Mouse (Mus musculus) gastrocnemius, adult 18-20 months (tissue): ENCODE results near the gene Gm12394. TPM values are rescaled to one million over a fixed set of nuclear protein-coding genes. Genes with fewer than 3 reads are reported as not detected.
A peak's percentile ranks its signal among the peaks of the same experiment; 100 is the strongest.
"Not testable (repeated sequence)": the region's sequence is repeated elsewhere in the genome, so short reads cannot be mapped to it uniquely, and the experiment has no call there.

Experiments used
- DNase-seq: peaks from one replicate; pipeline ENCODE4 v3.0.0; 2021; ENCODE audit warnings: low spot score
- long read RNA-seq, 2 experiments: library from polyadenylated mRNA; stranded (forward); transcript quantifications; one replicate each; pipeline ENCODE4 v2.0.0; 2021
- total RNA-seq, 2 experiments: library from RNA; stranded (reverse); gene quantifications; 2 replicates each; pipeline ENCODE4 v1.2.3; 2021

Gm12394 gene
- under 1 TPM in 1 of 2 experiments, not detected in 1; 0.07 TPM for total RNA-seq
- long read RNA-seq, experiment 1 = 0 reads
- long read RNA-seq, experiment 2 = 0 reads

DNA sequence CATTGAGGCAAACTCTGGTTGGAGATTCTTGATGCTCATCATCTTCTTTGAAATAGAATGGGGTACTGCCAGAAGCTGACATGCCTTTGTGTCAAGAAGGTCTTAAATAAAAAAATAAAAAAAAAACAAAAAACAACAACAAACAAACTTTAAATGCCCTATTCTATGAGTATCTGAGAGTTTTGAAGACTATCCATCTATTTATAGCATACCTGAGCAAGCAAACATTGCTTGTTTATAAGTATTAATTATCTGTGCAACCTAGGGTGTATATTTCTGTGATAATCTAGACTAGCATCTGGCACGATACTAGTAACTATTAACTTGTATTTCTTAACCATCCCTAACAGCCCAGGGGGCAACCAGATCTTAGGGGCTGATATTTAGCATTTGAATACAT, at the start of gene Gm12394:
TSS of gene Gm12394 (minus strand) at position 101 of the 400 bp plus-strand sequence.
- DNase-seq = not testable (repeated sequence)

GRCm38 (mm10) chr4:42904966-42905365, 48.4 kb upstream of the Gm12394 start:
- DNase-seq = no peak

- no peak for DNase-seq
Observed at GRCm38 (mm10) chr4:42904523-42904922, 48.0 kb upstream of the Gm12394 start.

DNA sequence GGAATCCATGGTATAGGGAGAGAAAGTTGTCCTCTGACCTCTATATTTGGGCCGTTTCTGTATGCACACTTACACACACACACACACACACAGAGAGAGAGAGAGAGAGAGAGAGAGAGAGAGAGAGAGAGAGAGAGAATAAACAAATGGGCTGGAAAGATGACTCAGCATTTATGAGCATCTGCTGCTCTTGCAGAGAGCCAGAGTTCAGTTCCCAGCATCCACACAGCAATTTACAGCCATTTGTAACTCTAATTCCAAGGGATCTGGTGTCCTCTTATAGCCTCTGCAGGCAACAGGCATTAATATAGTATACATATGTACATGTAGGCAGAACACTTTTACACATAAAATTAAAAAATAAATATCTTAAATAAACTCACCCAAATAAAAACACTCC, 47.4 kb upstream of the Gm12394 start:
- DNase-seq = no peak

- no peak for DNase-seq
Observed at GRCm38 (mm10) chr4:42902730-42903129, 46.2 kb upstream of the Gm12394 start.

GRCm38 (mm10) chr4:42902174-42902573, 45.6 kb upstream of the Gm12394 start:
- DNase-seq = no peak

DNA sequence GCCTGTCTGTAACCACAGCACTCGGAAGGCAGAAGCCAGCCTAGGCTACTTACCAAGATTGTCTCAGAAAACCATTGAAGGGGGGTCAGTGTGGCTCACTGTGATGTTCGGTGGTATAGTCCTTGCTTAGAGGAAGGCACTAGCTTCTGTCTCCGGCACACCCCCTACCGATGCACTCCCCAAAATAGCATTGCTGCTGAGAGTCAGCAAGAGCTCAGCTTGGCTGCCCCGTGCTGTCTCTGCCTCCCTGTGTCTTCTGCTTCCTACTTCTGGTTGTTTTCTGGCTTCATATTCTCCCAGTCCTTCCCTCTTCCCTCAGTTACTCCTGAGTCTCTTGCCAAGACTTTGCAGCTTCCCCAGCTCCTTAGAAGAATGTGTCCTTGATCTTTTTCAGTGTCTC, 44.3 kb upstream of the Gm12394 start:
- no peak for DNase-seq

DNA sequence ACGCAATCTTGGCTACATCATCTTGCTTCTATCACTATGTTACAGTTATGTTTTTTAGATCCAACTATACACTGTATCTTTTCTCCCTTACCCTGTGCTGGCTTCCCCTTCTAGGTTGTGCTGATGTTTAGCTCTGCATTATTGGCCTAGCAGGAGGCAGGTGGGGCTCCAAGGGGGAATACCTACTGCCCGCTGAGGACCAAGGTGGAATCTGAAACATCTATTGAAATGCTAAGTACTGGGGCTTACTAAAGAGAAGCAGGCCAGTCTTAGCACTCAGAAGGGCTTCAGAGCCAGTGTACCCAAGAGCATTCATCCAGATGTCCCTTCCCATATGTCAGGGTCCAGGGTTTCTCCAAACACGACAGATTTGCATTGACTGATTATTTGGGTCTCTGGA, 42.3 kb upstream of the Gm12394 start:
- DNase-seq = no peak

DNA sequence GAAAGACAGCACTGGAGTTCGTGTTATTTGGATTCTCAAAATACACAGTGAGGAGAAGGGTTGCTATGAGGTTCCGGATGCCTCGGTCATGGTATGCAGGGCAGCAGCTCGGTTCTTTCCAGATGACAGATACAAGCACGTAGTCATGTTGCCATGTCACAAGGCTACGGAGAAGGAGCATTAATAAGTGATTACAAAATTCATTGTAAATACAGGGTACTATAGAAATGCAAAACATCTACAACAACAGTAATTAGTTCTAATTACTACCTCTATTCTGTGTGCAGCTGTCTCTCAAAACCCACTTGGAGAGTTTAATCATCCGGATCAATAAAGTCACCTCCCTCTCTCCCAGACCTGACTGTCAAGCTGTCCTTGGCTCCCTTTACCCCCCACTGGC, 38.5 kb upstream of the Gm12394 start:
- DNase-seq = no peak

- DNase-seq = no peak
Observed at GRCm38 (mm10) chr4:42891176-42891575, 34.6 kb upstream of the Gm12394 start.

DNA sequence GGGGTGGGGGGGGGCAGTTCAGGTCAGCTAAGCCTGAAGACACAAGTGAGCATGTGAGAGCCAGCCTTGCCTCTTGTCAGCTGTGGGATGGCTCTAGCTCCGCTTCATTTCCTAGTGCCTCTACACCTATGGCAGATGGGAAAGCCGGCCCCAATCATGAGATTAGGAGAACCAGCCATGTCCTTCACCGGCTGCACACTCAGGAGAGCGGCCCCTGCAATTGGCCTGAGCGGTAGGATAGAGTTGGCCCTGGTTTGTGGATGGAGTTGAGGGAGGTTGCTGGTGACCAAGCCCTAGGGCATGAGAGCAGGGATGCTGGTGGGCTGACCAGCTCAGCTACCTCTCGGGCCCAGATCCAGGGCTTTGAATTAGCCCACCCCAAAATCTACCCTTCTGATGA, 32.2 kb upstream of the Gm12394 start:
- no peak for DNase-seq

- DNase-seq = no peak
Observed at GRCm38 (mm10) chr4:42886926-42887325, 30.4 kb upstream of the Gm12394 start.

DNA sequence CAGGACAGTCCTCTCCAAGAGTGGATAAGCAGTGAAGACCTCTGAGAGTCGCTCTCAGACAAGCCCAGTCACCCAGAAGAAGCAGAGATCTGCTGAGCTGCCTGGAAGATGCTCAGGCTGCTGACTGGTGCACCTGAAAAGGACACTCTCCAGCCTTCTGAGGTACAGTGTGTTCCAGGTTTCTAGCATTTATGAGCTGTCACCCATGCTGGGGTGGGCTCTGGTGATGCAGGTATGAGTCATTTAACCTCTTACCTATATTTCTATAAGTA, 24.0 kb upstream of the Gm12394 start:
- DNase-seq = no peak

- DNase-seq = no peak
Observed at GRCm38 (mm10) chr4:42879829-42880676, 23.5 kb upstream of the Gm12394 start.

- DNase-seq = no peak
Observed at GRCm38 (mm10) chr4:42877657-42878056, 21.1 kb upstream of the Gm12394 start.

DNA sequence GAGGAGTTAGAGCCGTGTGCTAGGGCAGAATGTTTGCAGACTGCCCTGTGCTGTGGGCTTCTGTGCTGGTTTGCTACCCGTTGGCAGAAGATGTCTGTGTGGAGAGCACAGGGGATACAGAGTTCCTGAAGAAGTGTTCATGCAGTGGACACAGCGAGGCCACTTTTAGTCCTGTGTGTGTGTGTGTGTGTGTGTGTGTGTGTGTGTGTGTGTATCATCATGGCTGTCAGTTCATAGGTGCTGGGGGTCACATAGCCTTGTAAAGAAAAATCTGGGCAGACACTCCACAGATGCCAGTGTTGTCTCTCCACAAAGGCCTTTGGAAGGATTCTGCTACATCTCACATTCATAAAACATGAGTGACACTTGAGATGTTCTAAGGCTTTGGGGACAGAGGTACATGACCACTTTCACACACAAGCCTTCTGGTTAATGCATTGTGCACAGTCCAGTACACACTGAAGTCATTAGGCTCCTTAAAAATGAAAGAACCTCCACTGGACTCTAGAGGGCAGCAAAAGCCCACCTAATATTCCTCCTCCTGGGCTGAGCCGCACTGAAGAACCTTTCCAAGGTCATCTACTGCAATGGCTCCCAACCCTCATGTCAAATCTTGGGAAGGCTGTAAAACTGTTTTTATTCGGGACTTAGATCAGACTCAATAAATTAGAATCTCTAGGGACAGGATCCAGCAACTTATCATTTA, 20.2 kb upstream of the Gm12394 start:
- peak; percentile 65 for DNase-seq

DNA sequence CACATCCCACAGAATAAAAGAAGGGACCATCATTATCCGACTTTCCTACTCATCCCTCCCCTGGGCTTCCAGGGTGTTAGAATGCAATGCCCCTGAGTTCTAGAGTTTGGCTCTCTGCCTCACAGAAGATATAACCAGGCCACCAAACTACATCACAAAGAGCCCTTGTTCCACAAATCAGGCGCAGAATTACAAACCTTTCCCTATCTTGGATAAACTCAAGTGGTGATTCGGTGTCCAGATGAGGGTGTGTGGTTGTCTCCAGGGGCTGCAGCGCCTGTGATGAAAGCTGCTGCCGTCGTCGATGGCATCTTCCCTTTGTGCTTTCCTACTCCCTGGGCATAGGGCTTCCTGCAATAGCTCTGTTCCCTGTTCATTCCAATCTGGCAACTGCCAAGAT, 17.6 kb upstream of the Gm12394 start, which contains the start of gene Fam205c:
TSS of gene Fam205c (minus strand) at position 101 of the 400 bp plus-strand sequence.
- DNase-seq = no peak

- no peak for DNase-seq
Observed at GRCm38 (mm10) chr4:42872746-42873435, 16.3 kb upstream of the Gm12394 start.

GRCm38 (mm10) chr4:42872151-42872550, 15.6 kb upstream of the Gm12394 start:
- DNase-seq = no peak

GRCm38 (mm10) chr4:42870748-42871147, 14.2 kb upstream of the Gm12394 start:
- no peak for DNase-seq

GRCm38 (mm10) chr4:42868193-42868592, 11.6 kb upstream of the Gm12394 start:
- no peak for DNase-seq

GRCm38 (mm10) chr4:42867390-42867789, 10.8 kb upstream of the Gm12394 start:
- DNase-seq = no peak
